Mouse (Mus musculus) embryonic facial prominence, embryonic 14.5 days (tissue): Measurements from ENCODE around the gene Tut1. TPM values are rescaled to one million over a fixed set of nuclear protein-coding genes. Genes with fewer than 3 reads are reported as not detected.

Experiments used
- ATAC-seq: fragments of 200-750 bp; cut with Nextera tagmentation; 2 replicates; pipeline ENCODE4 v1.8.0; 2017; ENCODE audit warnings: low read depth, moderate number of reproducible peaks, moderate TSS enrichment
- DNase-seq: peaks from one replicate; pipeline ENCODE4 v3.0.0-alpha.2; 2015; ENCODE audit warnings: low spot score
- H3K27ac ChIP-seq: fragments of 300-500 bp; sonication (generic); replicated peaks from 2 replicates; pipeline ENCODE4 v1.5.1; 2014; ENCODE audit warnings: low read depth, mild to moderate bottlenecking, low read length, moderate library complexity
- H3K27me3 ChIP-seq: fragments of 300-500 bp; sonication (generic); replicated peaks from 2 replicates; pipeline ENCODE4 v1.6.1; 2014; ENCODE audit warnings: low read length; ENCODE audit not compliant: control insufficient read depth, insufficient read depth
- H3K36me3 ChIP-seq: fragments of 300-500 bp; sonication (generic); 2 replicates; pipeline ENCODE4 v1.6.1; 2014; ENCODE audit warnings: low read length, mixed read lengths; ENCODE audit not compliant: control insufficient read depth, insufficient read depth
- H3K4me1 ChIP-seq: fragments of 300-500 bp; sonication (generic); 2 replicates; pipeline ENCODE4 v1.6.1; 2014; ENCODE audit warnings: antibody characterized with exemption, low read length; ENCODE audit not compliant: control insufficient read depth, insufficient read depth
- H3K4me2 ChIP-seq: fragments of 300-500 bp; sonication (generic); 2 replicates; pipeline ENCODE4 v1.6.1; 2014; ENCODE audit warnings: low read depth, mild to moderate bottlenecking, low read length, moderate library complexity, mixed read lengths
- H3K4me3 ChIP-seq: fragments of 300-500 bp; sonication (generic); 2 replicates; pipeline ENCODE4 v1.5.1; 2014; ENCODE audit warnings: low read depth, mild to moderate bottlenecking, low read length
- H3K9ac ChIP-seq: fragments of 300-500 bp; sonication (generic); 2 replicates; pipeline ENCODE4 v1.6.1; 2014; ENCODE audit warnings: low read depth, mild to moderate bottlenecking, low read length, moderate library complexity, mixed read lengths
- H3K9me3 ChIP-seq: fragments of 300-500 bp; sonication (generic); 2 replicates; pipeline ENCODE4 v1.6.1; 2016; ENCODE audit warnings: low read length; ENCODE audit not compliant: control insufficient read depth
- WGBS: fragments of 180-500 bp; shearing (Covaris S2); extraction: QIAGEN DNeasy Blood & Tissue Kit; methylation state at CpG from one replicate; pipeline ENCODE4 v1.1.7; 2014; 5-methylcytosine and 5-hydroxymethylcytosine counted together
- polyA plus RNA-seq: library from polyadenylated mRNA; unstranded; fragments of >200 nt; fragmentation: Nextera tagmentation; extraction: Ambion mirVana; gene quantifications from 2 replicates; pipeline ENCODE4 v1.2.1, GENCODE M21; 2014

Tut1 gene
- polyA plus RNA-seq, 1 experiment from 2014 or later = 24.7 TPM

DNA sequence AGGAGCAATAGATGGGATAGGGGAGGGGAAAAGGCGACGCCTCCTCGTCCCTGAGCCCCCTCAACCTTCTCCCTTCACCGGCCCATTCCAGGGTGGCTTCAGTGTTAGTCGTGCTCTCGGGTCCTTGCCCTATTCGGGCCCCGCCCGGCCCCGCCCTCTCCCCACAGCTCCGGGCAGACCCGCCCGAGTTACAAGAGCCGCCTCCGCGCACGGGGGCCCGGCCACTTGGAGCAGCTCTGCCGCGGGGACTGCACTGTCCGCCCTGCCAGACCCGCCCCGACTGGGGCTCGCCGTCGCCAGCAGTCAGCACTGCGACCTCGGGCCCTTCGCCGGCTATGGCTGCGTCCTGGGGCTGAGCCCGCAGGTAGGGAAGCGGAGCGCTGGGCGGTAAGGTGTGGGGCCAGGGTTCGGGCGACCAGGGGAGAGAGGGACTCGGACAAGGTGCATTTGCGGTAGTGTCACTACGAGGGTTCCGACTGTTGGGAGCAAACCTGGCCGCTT, 35.5 kb downstream of the Tut1 start, which contains the start of gene Ahnak:
Ahnak (plus strand) TSS at position 219 of the 501 bp plus-strand sequence.
- peak; percentile 58 for ATAC-seq
- H3K4me2 ChIP-seq = peak within 1 kb of the TSS; percentile 81
- peak within 1 kb of the TSS; percentile 99 for H3K27ac ChIP-seq
- WGBS = under 1% methylated on average over 23 of the region's 42 CpGs
- no peaks in the 10 kb centered on the region for H3K27me3 ChIP-seq
- H3K9ac ChIP-seq = peak within 1 kb of the TSS; percentile 96
- H3K9me3 ChIP-seq = no peaks in the 10 kb centered on the region
- peak within 1 kb of the TSS; percentile 92 for H3K4me3 ChIP-seq
- no peaks in the 10 kb centered on the region for H3K36me3 ChIP-seq
- DNase-seq = peak; percentile 84
- peaks cover 51% of the 10 kb centered on the region for H3K4me1 ChIP-seq

- DNase-seq (peak; percentile 97), ATAC-seq (peak; percentile 84)
- no peaks in the 10 kb centered on the region for H3K36me3 ChIP-seq
- H3K4me2 ChIP-seq = peak overlapping the region; percentile 81
- H3K9ac ChIP-seq = peak overlapping the region; percentile 96
- peak overlapping the region; percentile 92 for H3K4me3 ChIP-seq
- peak overlapping the region; percentile 99 for H3K27ac ChIP-seq
- H3K9me3 ChIP-seq = no peaks in the 10 kb centered on the region
- H3K4me1 ChIP-seq = peaks cover 53% of the 10 kb centered on the region
- under 1% methylated on average over 44 of the region's 53 CpGs for WGBS
- H3K27me3 ChIP-seq = no peaks in the 10 kb centered on the region
These were observed 36.2 kb downstream of the Tut1 start for GRCm38 (mm10) chr19:8989567-8990431.

DNA sequence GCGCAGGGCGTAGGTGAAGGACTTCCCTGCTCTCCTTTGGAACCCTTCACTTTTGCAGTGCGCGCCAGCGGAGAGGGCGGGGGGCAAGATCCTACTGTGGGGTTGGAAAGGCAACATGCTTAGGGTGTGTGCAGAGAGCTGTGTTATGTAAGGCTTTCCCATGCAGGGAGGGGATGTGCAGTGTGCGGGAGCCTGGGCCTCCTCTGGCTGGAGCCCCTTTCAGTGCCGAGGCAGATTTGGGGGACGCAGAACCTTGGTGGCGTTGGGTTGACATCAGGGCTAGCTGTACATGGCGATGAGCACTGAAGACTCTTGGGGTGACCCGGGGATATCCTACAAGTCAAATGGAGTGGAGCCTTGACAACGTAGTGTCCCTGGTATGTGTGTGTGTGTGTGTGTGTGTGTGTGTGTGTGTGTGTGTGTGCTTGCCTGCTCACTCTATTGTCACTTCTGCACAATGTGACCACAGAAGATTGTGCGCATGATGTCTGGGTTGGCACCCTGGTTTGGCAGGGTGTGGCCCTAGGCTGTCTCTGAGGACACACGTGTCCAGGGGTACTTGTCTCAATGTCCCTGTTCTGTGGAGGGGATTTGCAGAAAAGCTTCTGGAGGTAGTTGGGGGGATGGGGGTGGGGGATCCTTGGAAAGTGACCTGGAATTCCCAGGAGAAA, 36.9 kb downstream of the Tut1 start:
- no peak for DNase-seq
- H3K36me3 ChIP-seq = no peaks in the 10 kb centered on the region

DNA sequence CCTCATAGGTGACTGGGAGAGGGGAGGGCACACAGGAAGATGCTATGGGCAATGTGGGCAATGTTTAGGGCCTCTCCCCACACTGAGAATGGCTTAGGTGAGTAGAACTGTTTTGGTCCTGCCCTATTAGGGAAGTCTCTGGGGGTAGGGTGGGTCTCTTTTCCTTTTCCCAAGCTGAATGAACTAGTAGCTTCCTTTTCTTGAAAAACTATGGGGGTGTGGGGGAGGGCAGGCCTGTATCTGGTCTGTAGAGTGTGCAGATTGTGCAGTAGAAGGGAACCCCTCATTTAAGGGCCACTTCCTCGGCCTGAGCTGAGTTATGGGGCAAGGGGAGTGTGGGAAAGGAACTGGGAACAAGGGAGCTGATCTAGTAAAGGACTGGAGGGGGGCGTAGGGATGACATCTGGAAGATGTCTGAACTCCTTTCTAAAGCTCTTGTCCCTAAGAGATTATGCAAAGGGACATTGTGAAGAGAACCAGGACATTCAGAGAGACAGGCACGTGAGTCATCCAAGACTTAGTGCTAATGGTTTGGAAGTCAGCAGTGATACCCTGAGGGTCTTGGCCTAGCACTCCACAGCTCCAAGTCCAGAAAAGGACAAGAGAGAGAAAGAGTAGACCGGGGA, 37.7 kb downstream of the Tut1 start:
- Histone ChIP-seq H3K36me3 (no peaks in the 10 kb centered on the region), H3K4me1 (peaks cover 62% of the 10 kb centered on the region), H3K9ac (peak overlapping the region; percentile 96), H3K4me3 (peak overlapping the region; percentile 92), H3K27ac (peak overlapping the region; percentile 99), H3K9me3 (no peaks in the 10 kb centered on the region), H3K4me2 (peak overlapping the region; percentile 81), H3K27me3 (no peaks in the 10 kb centered on the region)
- ATAC-seq = no peak
- 48% methylated on average over 4 of the region's 4 CpGs for WGBS
- DNase-seq = no peak

More for the DNA sequence above, 36.9 kb downstream of the Tut1 start:
- peak; percentile 73 for ATAC-seq
- Histone ChIP-seq H3K27ac (peak overlapping the region; percentile 99), H3K9ac (peak overlapping the region; percentile 96), H3K4me1 (peaks cover 56% of the 10 kb centered on the region), H3K4me3 (peak overlapping the region; percentile 92), H3K9me3 (no peaks in the 10 kb centered on the region), H3K27me3 (no peaks in the 10 kb centered on the region), H3K4me2 (peak overlapping the region; percentile 81)
- WGBS = 7% methylated on average over 14 of the region's 15 CpGs

- ATAC-seq = no peak
- peak overlapping the region; percentile 96 for H3K9ac ChIP-seq
- H3K4me1 ChIP-seq = peaks cover 69% of the 10 kb centered on the region
- peak overlapping the region; percentile 99 for H3K27ac ChIP-seq
- 69% methylated on average over 13 of the region's 13 CpGs for WGBS
- H3K36me3 ChIP-seq = no peaks in the 10 kb centered on the region
- H3K4me2 ChIP-seq = peak overlapping the region; percentile 81
- no peaks in the 10 kb centered on the region for H3K27me3 ChIP-seq
- H3K4me3 ChIP-seq = peak overlapping the region; percentile 92
- DNase-seq = peak; percentile 51
- no peaks in the 10 kb centered on the region for H3K9me3 ChIP-seq
These were observed 38.5 kb downstream of the Tut1 start for GRCm38 (mm10) chr19:8991871-8992735.

DNA sequence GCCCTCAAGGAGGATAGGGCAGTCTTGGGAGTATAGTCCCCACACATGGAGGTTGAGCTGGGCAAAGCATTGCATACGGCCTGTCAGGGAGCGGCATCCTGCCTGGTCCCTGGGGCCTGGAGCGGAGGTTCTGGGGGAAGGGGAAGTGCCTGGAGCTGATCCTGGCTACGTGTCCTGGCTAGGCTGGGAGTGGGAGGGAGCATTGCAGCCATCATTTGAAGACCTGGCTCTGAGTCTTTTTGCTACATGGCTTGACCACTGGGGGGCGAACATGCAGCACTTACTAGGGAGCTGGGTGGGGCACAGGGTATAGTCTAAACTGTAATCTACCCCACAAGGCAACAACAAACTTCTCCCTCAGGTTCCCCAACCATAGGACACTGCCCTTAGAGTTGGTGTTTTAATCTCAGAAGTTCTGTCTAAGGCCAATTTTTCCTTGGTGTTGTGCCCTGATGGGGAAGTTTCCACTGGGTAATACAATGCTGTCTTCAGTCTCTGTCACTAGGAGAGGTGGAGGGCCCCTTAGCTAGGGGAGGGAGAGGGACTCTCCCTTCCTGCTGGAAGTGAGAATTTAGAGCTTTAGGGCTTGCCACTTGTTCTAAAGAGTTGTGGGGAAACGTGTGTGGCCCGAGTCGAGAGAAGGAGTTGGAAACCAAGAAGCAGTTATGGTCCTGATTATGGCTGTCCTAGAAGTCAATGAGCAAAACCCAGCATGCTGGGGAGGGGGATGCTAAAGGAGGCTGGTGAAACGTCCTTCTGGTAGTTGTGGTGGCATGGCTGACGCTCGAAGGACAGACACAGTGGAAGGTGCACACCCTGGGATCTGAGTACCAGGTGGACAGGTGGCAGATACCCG, 39.4 kb downstream of the Tut1 start:
- peaks cover 74% of the 10 kb centered on the region for H3K4me1 ChIP-seq
- 0 out of 2 replicates have a peak, but pooled peaks have one; percentile 2 for ATAC-seq
- no peaks in the 10 kb centered on the region for H3K36me3 ChIP-seq
- peak overlapping the region; percentile 99 for H3K27ac ChIP-seq
- peak overlapping the region; percentile 81 for H3K4me2 ChIP-seq
- no peaks in the 10 kb centered on the region for H3K9me3 ChIP-seq
- peak overlapping the region; percentile 92 for H3K4me3 ChIP-seq
- no peaks in the 10 kb centered on the region for H3K27me3 ChIP-seq
- peak; percentile 90 for DNase-seq
- WGBS = 26% methylated on average over 12 of the region's 12 CpGs
- peak overlapping the region; percentile 96 for H3K9ac ChIP-seq

- peaks cover 74% of the 10 kb centered on the region for H3K4me1 ChIP-seq
- peak overlapping the region; percentile 81 for H3K4me2 ChIP-seq
- DNase-seq (no peak), ATAC-seq (no peak)
- H3K4me3 ChIP-seq = no peak overlapping the region
- no peaks in the 10 kb centered on the region for H3K9me3 ChIP-seq
- no peaks in the 10 kb centered on the region for H3K36me3 ChIP-seq
- H3K9ac ChIP-seq = no peak overlapping the region
- H3K27me3 ChIP-seq = no peaks in the 10 kb centered on the region
- WGBS = 48% methylated on average over 2 of the region's 2 CpGs
- H3K27ac ChIP-seq = peak overlapping the region; percentile 99
These were observed 39.9 kb downstream of the Tut1 start for GRCm38 (mm10) chr19:8993625-8993912.
